Mouse (Mus musculus): ENCODE measurements around the gene Cyp4a30b. TPM values are rescaled to one million over a fixed set of nuclear protein-coding genes. Genes with fewer than 3 reads are reported as not detected.

The Cyp4a30b gene
- polyA plus RNA-seq, 1 experiment from 2014 or later = not detected

Other genes with a start within 250 kb of the Cyp4a30b start
- not detected in 2 replicates for gene Cyp4a29, start 210.5 kb upstream of the Cyp4a30b start, polyA plus RNA-seq (2015; fragmentation: Nextera tagmentation; extraction: Ambion mirVana)
- gene Cyp4a12a, start 153.6 kb upstream of the Cyp4a30b start, polyA plus RNA-seq (2015; fragmentation: Nextera tagmentation; extraction: Ambion mirVana) = not detected in 2 replicates
- gene Cyp4a12b, start 41.0 kb upstream of the Cyp4a30b start, polyA plus RNA-seq (2015; fragmentation: Nextera tagmentation; extraction: Ambion mirVana) = not detected in 2 replicates
- gene Cyp4a14, start 43.5 kb downstream of the Cyp4a30b start, polyA plus RNA-seq (2015; fragmentation: Nextera tagmentation; extraction: Ambion mirVana) = not detected in 2 replicates
- not detected in 2 replicates for gene Cyp4a10, start 65.7 kb downstream of the Cyp4a30b start, polyA plus RNA-seq (2015; fragmentation: Nextera tagmentation; extraction: Ambion mirVana)
- not detected in 2 replicates for gene Cyp4a31, start 111.0 kb downstream of the Cyp4a30b start, polyA plus RNA-seq (2015; fragmentation: Nextera tagmentation; extraction: Ambion mirVana)
- gene Cyp4a32, start 148.4 kb downstream of the Cyp4a30b start, polyA plus RNA-seq (2015; fragmentation: Nextera tagmentation; extraction: Ambion mirVana) = not detected in 2 replicates
- gene Cyp4b1, start 195.1 kb downstream of the Cyp4a30b start, polyA plus RNA-seq (2015; fragmentation: Nextera tagmentation; extraction: Ambion mirVana) = 1.3 TPM in 2 replicates